Mouse (Mus musculus): ENCODE measurements at regions not wholly inside any gene's neighbourhood (a gene's known extent, or its start where the extent isn't known, plus 50 kb on each side); places are given as distances from the start of the nearest gene placed in this dataset.

- TF ChIP-seq ETS1 (IDR thresholded peaks at IDR 0.05; ENCODE audit: low read depth, low read length) (no peak), ELF1 (IDR thresholded peaks at IDR 0.05; ENCODE audit: low read depth, low read length) (no peak), GABPA (IDR thresholded peaks at IDR 0.05; ENCODE audit: low read depth, low read length) (no peak), MYB (IDR thresholded peaks at IDR 0.05; ENCODE audit: low read depth, low read length) (no peak), GATA1 (IDR thresholded peaks at IDR 0.05; ENCODE audit: low read depth, low read length) (no peak), NRF1 (IDR thresholded peaks at IDR 0.05; ENCODE audit: insufficient read depth, low read depth, low read length, poor library complexity, severe bottlenecking) (no peak)
- no peak overlapping the region for H3K27ac ChIP-seq (ENCODE audit: control insufficient read depth, low read depth, low read length)
- no peaks in the 10 kb centered on the region for H3K27me3 ChIP-seq (ENCODE audit: control insufficient read depth in 1 of 2, insufficient read depth in 2 of 2, low read length in 2 of 2)
- no peaks in the 10 kb centered on the region for H3K4me1 ChIP-seq (ENCODE audit: control insufficient read depth in 1 of 2, insufficient read depth in 2 of 2, low read length in 2 of 2)
- no peak overlapping the region for H3K9ac ChIP-seq (ENCODE audit: control insufficient read depth, low read depth, low read length, poor library complexity, severe bottlenecking)
- H3K79me2 ChIP-seq (ENCODE audit: control insufficient read depth, insufficient read depth, low read length, poor library complexity), result no peaks in the 10 kb centered on the region
- no peak for DNase-seq (ENCODE audit: low read depth, low spot score)
- H3K4me3 ChIP-seq (ENCODE audit: control insufficient read depth in 1 of 2, insufficient read depth in 1 of 2, low read depth in 2 of 2, low read length in 2 of 2), result no peak overlapping the region
- no peaks in the 10 kb centered on the region for H3K36me3 ChIP-seq (ENCODE audit: control insufficient read depth in 1 of 2, insufficient read depth in 2 of 2, low read length in 2 of 2)
- no peaks in the 10 kb centered on the region for H3K9me3 ChIP-seq (replicated peaks; ENCODE audit: insufficient read depth, low read length)
These were observed 367.6 kb upstream of the Mki67 start for GRCm38 (mm10) chr7:136083571-136084342.

GRCm38 (mm10) chr7:136088785-136089184 lies 372.6 kb upstream of the Mki67 start:
- Histone ChIP-seq H3K9me3 (replicated peaks; ENCODE audit: insufficient read depth, low read length) (no peaks in the 10 kb centered on the region), H3K9ac (ENCODE audit: control insufficient read depth, low read depth, low read length, poor library complexity, severe bottlenecking) (no peak overlapping the region)

GRCm38 (mm10) chr7:136094681-136095360 lies 378.7 kb upstream of the Mki67 start:
- TF ChIP-seq NELFE (IDR thresholded peaks at IDR 0.05; ENCODE audit: low read depth, low read length) (no peak), BHLHE40 (IDR thresholded peaks at IDR 0.05; ENCODE audit: borderline replicate concordance, low read depth, low read length) (no peak)

More at GRCm38 (mm10) chr7:136088785-136089184, 372.6 kb upstream of the Mki67 start:
- H3K27me3 ChIP-seq (ENCODE audit: control insufficient read depth in 1 of 2, insufficient read depth in 2 of 2, low read length in 2 of 2), result no peaks in the 10 kb centered on the region
- no peaks in the 10 kb centered on the region for H3K36me3 ChIP-seq (ENCODE audit: control insufficient read depth in 1 of 2, insufficient read depth in 2 of 2, low read length in 2 of 2)
- no peaks in the 10 kb centered on the region for H3K4me1 ChIP-seq (ENCODE audit: control insufficient read depth in 1 of 2, insufficient read depth in 2 of 2, low read length in 2 of 2)
- no peaks in the 10 kb centered on the region for H3K79me2 ChIP-seq (ENCODE audit: control insufficient read depth, insufficient read depth, low read length, poor library complexity)
- no peak for TF ChIP-seq RAD21 (IDR thresholded peaks at IDR 0.05; ENCODE audit: low read depth, low read length)
- TF ChIP-seq MYB (IDR thresholded peaks at IDR 0.05; ENCODE audit: low read depth, low read length), result no peak
- TF ChIP-seq TCF12 (IDR thresholded peaks at IDR 0.05; ENCODE audit: low read depth, low read length), result no peak
- TF ChIP-seq CHD1 (IDR thresholded peaks at IDR 0.05; ENCODE audit: low read depth, low read length), result no peak
- no peak for TF ChIP-seq TAL1 (IDR thresholded peaks at IDR 0.05; ENCODE audit: low read length)
- TF ChIP-seq MAFK (IDR thresholded peaks at IDR 0.05; ENCODE audit: borderline replicate concordance, low read depth, low read length), result no peak
- TF ChIP-seq RCOR1 (IDR thresholded peaks at IDR 0.05; ENCODE audit: low read depth, low read length), result no peak
- TF ChIP-seq ETS1 (IDR thresholded peaks at IDR 0.05; ENCODE audit: low read depth, low read length), result no peak
- TF ChIP-seq UBTF (IDR thresholded peaks at IDR 0.05; ENCODE audit: borderline replicate concordance, insufficient read depth, low read depth, low read length), result no peak
- TF ChIP-seq SIN3A (IDR thresholded peaks at IDR 0.05; ENCODE audit: low read length), result no peak
- no peak for TF ChIP-seq POLR2A (IDR thresholded peaks at IDR 0.05; ENCODE audit: control insufficient read depth in 1 of 2, insufficient read depth in 1 of 2, low read depth in 1 of 2, low read length in 2 of 2, poor library complexity in 1 of 2)
- no peak for TF ChIP-seq POLR2AphosphoS2 (IDR thresholded peaks at IDR 0.05; ENCODE audit: low read length)
- DNase-seq (ENCODE audit: low read depth, low spot score), result no peak
- no peak overlapping the region for H3K4me3 ChIP-seq (ENCODE audit: control insufficient read depth in 1 of 2, insufficient read depth in 1 of 2, low read depth in 2 of 2, low read length in 2 of 2)
- no peak overlapping the region for H3K27ac ChIP-seq (ENCODE audit: control insufficient read depth, low read depth, low read length)

More at GRCm38 (mm10) chr7:136094681-136095360, 378.7 kb upstream of the Mki67 start:
- H3K4me3 ChIP-seq (ENCODE audit: control insufficient read depth in 1 of 2, insufficient read depth in 1 of 2, low read depth in 2 of 2, low read length in 2 of 2), result no peak overlapping the region
- H3K36me3 ChIP-seq (ENCODE audit: control insufficient read depth in 1 of 2, insufficient read depth in 2 of 2, low read length in 2 of 2), result no peaks in the 10 kb centered on the region
- no peaks in the 10 kb centered on the region for H3K4me1 ChIP-seq (ENCODE audit: control insufficient read depth in 1 of 2, insufficient read depth in 2 of 2, low read length in 2 of 2)
- H3K9ac ChIP-seq (ENCODE audit: control insufficient read depth, low read depth, low read length, poor library complexity, severe bottlenecking), result no peak overlapping the region
- no peaks in the 10 kb centered on the region for H3K9me3 ChIP-seq (replicated peaks; ENCODE audit: insufficient read depth, low read length)
- no peaks in the 10 kb centered on the region for H3K27me3 ChIP-seq (ENCODE audit: control insufficient read depth in 1 of 2, insufficient read depth in 2 of 2, low read length in 2 of 2)
- DNase-seq (ENCODE audit: low read depth, low spot score), result no peak
- no peaks in the 10 kb centered on the region for H3K79me2 ChIP-seq (ENCODE audit: control insufficient read depth, insufficient read depth, low read length, poor library complexity)
- no peak overlapping the region for H3K27ac ChIP-seq (ENCODE audit: control insufficient read depth, low read depth, low read length)

Data from MEL (cell line).